Mouse (Mus musculus) ES-Bruce4 (cell line): Measurements from ENCODE around the gene Micall1.

Experiments
- CTCF ChIP-seq: IDR thresholded peaks from one replicate; pipeline ENCODE4 v1.8.1; 2011; ENCODE audit warnings: low read depth, low read length
- EP300 ChIP-seq: IDR thresholded peaks from 2 replicates; pipeline ENCODE4 v1.6.1; 2011; ENCODE audit warnings: low read depth, low read length; ENCODE audit not compliant: insufficient read depth
- POLR2A ChIP-seq: IDR thresholded peaks from one replicate; pipeline ENCODE4 v1.8.1; 2011; ENCODE audit warnings: low read length; ENCODE audit not compliant: insufficient read depth

DNA sequence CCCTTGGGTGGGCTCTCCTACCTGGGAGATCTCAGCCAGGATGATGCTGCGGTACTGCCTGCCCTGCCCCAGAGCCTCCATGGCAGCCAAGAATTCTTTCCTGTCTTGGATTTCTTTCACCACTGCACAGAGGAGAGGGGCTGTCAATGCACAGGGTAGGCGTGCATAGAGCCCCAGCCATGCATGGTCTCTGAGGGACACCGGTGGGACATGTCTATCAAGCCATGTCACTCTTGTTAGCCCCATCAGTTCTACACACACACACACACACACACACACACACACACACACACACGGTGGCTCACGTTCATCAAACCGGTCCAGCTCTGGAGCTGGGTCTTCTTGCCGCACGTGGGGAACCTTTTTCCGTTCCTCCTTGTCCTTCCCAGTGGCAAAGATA is 26.6 kb downstream of the Micall1 start:
- TF ChIP-seq EP300, result no peak
- TF ChIP-seq CTCF, result no peak
- TF ChIP-seq POLR2A, result no peak
